Mouse (Mus musculus): Measurements from ENCODE around the gene Pdlim1.

Gene Pdlim1

GRCm38 (mm10) chr19:40288415-40288814, 16.8 kb upstream of the Pdlim1 start:
- in situ Hi-C loops (cut with MboI; ENCODE audit: unreplicated experiment in 2 of 2) = no loop called here

GRCm38 (mm10) chr19:40284704-40285103, 13.1 kb upstream of the Pdlim1 start:
- in situ Hi-C loops (cut with MboI; ENCODE audit: unreplicated experiment in 2 of 2) = no loop called here

GRCm38 (mm10) chr19:40283415-40283814, 11.8 kb upstream of the Pdlim1 start:
- in situ Hi-C loops (cut with MboI; ENCODE audit: unreplicated experiment in 2 of 2) = no loop called here

GRCm38 (mm10) chr19:40278372-40279023, 6.9 kb upstream of the Pdlim1 start:
- in situ Hi-C loops (cut with MboI; ENCODE audit: unreplicated experiment in 2 of 2) = no loop called here

GRCm38 (mm10) chr19:40277494-40277893, 5.9 kb upstream of the Pdlim1 start:
- in situ Hi-C loops (cut with MboI; ENCODE audit: unreplicated experiment in 2 of 2) = no loop called here

GRCm38 (mm10) chr19:40275401-40276188, 4.0 kb upstream of the Pdlim1 start:
- in situ Hi-C loops (cut with MboI; ENCODE audit: unreplicated experiment in 2 of 2) = no loop called here

- in situ Hi-C loops (cut with MboI; ENCODE audit: unreplicated experiment in 2 of 2) = loop anchor here in 1 of 2 experiments (25.0 kb wide), 1 partner anchor 1290 kb away; no protein-coding TSS in a partner anchor
Measured at GRCm38 (mm10) chr19:40272674-40273073, 1.0 kb upstream of the Pdlim1 start.

- in situ Hi-C loops (cut with MboI; ENCODE audit: unreplicated experiment in 2 of 2) = loop anchor here in 1 of 2 experiments (25.0 kb wide), 1 partner anchor 1292 kb away; no protein-coding TSS in a partner anchor
Measured at GRCm38 (mm10) chr19:40270351-40271307, 1.0 kb downstream of the Pdlim1 start.

- in situ Hi-C loops (cut with MboI; ENCODE audit: unreplicated experiment in 2 of 2) = loop anchor here in 1 of 2 experiments (25.0 kb wide), 1 partner anchor 1293 kb away; no protein-coding TSS in a partner anchor
Measured at GRCm38 (mm10) chr19:40269526-40269925, 2.1 kb downstream of the Pdlim1 start.

GRCm38 (mm10) chr19:40268493-40268892, 3.1 kb downstream of the Pdlim1 start:
- in situ Hi-C loops (cut with MboI; ENCODE audit: unreplicated experiment in 2 of 2) = loop anchor here in 1 of 2 experiments (25.0 kb wide), 1 partner anchor 1294 kb away; no protein-coding TSS in a partner anchor

- in situ Hi-C loops (cut with MboI; ENCODE audit: unreplicated experiment in 2 of 2) = loop anchor here in 1 of 2 experiments (25.0 kb wide), 1 partner anchor 1295 kb away; no protein-coding TSS in a partner anchor
Measured at GRCm38 (mm10) chr19:40267380-40267779, 4.3 kb downstream of the Pdlim1 start.

- in situ Hi-C loops (cut with MboI; ENCODE audit: unreplicated experiment in 2 of 2) = loop anchor here in 1 of 2 experiments (25.0 kb wide), 1 partner anchor 1303 kb away; no protein-coding TSS in a partner anchor
Measured at GRCm38 (mm10) chr19:40259485-40259884, 12.2 kb downstream of the Pdlim1 start.

GRCm38 (mm10) chr19:40257396-40257795, 14.2 kb downstream of the Pdlim1 start:
- in situ Hi-C loops (cut with MboI; ENCODE audit: unreplicated experiment in 2 of 2) = loop anchor here in 1 of 2 experiments (25.0 kb wide), 1 partner anchor 1305 kb away; no protein-coding TSS in a partner anchor

GRCm38 (mm10) chr19:40256376-40257050, 15.1 kb downstream of the Pdlim1 start:
- in situ Hi-C loops (cut with MboI; ENCODE audit: unreplicated experiment in 2 of 2) = loop anchor here in 1 of 2 experiments (25.0 kb wide), 1 partner anchor 1306 kb away; no protein-coding TSS in a partner anchor

- in situ Hi-C loops (cut with MboI; ENCODE audit: unreplicated experiment in 2 of 2) = loop anchor here in 1 of 2 experiments (25.0 kb wide), 1 partner anchor 1307 kb away; no protein-coding TSS in a partner anchor
Measured at GRCm38 (mm10) chr19:40255561-40255960, 16.1 kb downstream of the Pdlim1 start.

- in situ Hi-C loops (cut with MboI; ENCODE audit: unreplicated experiment in 2 of 2) = loop anchor here in 1 of 2 experiments (25.0 kb wide), 1 partner anchor 1308 kb away; no protein-coding TSS in a partner anchor
Measured at GRCm38 (mm10) chr19:40254741-40255140, 16.9 kb downstream of the Pdlim1 start.

- in situ Hi-C loops (cut with MboI; ENCODE audit: unreplicated experiment in 2 of 2) = loop anchor here in 1 of 2 experiments (25.0 kb wide), 1 partner anchor 1309 kb away; no protein-coding TSS in a partner anchor
Measured at GRCm38 (mm10) chr19:40253768-40254167, 17.9 kb downstream of the Pdlim1 start.

GRCm38 (mm10) chr19:40251115-40251514, 20.5 kb downstream of the Pdlim1 start:
- in situ Hi-C loops (cut with MboI; ENCODE audit: unreplicated experiment in 2 of 2) = loop anchor here in 1 of 2 experiments (25.0 kb wide), 1 partner anchor 1311 kb away; no protein-coding TSS in a partner anchor

GRCm38 (mm10) chr19:40249352-40249751, 22.3 kb downstream of the Pdlim1 start:
- in situ Hi-C loops (cut with MboI; ENCODE audit: unreplicated experiment in 2 of 2) = loop anchor here in 1 of 2 experiments (25.0 kb wide), 1 partner anchor 1437 kb away; the partner anchor contains the start of gene Noc3l

Measured in v-Abl transformed pro-B cells (cell line).